Mouse (Mus musculus): ENCODE results near the gene Nr5a2.

GRCm38 (mm10) chr1:136931026-136931425 is 29.2 kb downstream of the Nr5a2 start:
- TF ChIP-seq CTCF (IDR thresholded peaks at IDR 0.05; ENCODE audit: low read depth) (no peak), EP300 (IDR thresholded peaks at IDR 0.05; ENCODE audit: low read depth) (no peak)

All from heart, postnatal 0 days (tissue).